Mouse (Mus musculus): ENCODE measurements around the gene Gm5150.

DNA sequence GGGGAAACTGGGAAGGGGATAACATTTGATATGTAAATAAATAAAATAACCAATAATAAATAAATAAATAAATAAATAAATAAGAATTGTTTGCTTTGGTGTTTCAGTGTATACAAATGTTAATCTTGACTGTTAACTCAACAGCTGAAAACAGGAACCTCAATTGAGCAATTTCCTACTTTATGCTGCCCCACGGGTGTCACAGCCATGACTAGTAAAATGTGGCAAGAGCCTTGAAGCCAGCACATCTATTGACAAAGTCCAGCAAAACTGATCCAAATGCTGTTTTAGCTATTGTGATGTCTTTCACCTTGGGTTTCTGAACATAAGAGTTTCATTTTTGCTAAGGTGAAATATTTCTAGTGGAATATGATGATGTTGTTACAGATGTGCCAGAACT, 1.6 kb upstream of the Gm5150 start:
- TF ChIP-seq CTCF (IDR thresholded peaks at IDR 0.05; ENCODE audit: control insufficient read depth, insufficient read depth, insufficient read length): no peak
- TF ChIP-seq MYOG (IDR thresholded peaks at IDR 0.05; ENCODE audit: control insufficient read depth, extremely low read depth, insufficient read length): no peak

All from C2C12 (cell line).